Mouse (Mus musculus) heart, postnatal 36 days (tissue): ENCODE results near the gene Cuedc2. TPM values are rescaled to one million over a fixed set of nuclear protein-coding genes. Genes with fewer than 3 reads are reported as not detected.

Experiments
- DNase-seq, 2 experiments: peaks; one replicate each; pipeline ENCODE4 v3.0.0; 2021 to 2022
- intact Hi-C: fragments of 180-260 bp; cut with DNase I; formaldehyde crosslinking; loops from one replicate; pipeline ENCODE4 v1.15.1; 2025
- total RNA-seq, 2 experiments: library from RNA; stranded (reverse); gene quantifications; 2 replicates each; pipeline ENCODE4 v1.2.3; 2021

The Cuedc2 gene
- total RNA-seq, 2 experiments from 2014 or later = 87.2 to 94.6 TPM

DNA sequence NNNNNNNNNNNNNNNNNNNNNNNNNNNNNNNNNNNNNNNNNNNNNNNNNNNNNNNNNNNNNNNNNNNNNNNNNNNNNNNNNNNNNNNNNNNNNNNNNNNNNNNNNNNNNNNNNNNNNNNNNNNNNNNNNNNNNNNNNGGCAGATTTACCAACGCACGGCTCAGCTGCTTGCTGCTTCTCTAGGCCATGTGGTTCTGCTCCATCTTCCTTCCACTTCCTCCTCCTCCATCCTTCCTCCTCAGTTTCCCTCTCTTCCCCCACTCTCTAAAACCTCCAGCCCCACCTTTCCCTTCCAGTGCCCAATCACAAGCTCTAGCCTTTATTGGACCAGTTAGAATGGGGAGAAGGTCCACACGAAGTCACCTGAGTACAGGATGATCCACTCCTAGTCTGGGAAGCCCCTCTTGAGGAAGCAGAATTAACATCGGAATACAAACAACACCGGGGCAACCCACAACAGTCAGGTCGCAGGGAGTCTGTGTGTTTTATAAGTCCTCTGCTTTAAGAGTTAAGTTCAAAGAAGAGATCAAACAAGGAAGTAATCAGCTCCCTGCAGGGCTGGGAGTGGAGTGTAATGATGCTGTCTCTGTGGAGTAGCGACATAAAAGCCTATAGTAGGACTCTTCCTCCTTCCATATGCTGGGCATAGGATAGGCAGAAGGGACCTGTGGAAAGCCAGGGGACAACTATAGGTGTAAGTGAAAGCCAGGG is 6.4 kb upstream of the Cuedc2 start:
- intact Hi-C loops = no loop called here
- no peak for DNase-seq

GRCm38 (mm10) chr19:46339287-46339971 is 927 bp upstream of the Cuedc2 start:
- intact Hi-C loops = loop anchor here (2.0 to 5.0 kb wide), 2 partner anchors 17 to 103 kb away; no protein-coding TSS in a partner anchor
- peak; percentile 55 to 68 for DNase-seq

GRCm38 (mm10) chr19:46338942-46339286 is 412 bp upstream of the Cuedc2 start:
- DNase-seq = no peak
- intact Hi-C loops = loop anchor here (1.0 to 5.0 kb wide), 3 partner anchors 18 to 103 kb away; no protein-coding TSS in a partner anchor

DNA sequence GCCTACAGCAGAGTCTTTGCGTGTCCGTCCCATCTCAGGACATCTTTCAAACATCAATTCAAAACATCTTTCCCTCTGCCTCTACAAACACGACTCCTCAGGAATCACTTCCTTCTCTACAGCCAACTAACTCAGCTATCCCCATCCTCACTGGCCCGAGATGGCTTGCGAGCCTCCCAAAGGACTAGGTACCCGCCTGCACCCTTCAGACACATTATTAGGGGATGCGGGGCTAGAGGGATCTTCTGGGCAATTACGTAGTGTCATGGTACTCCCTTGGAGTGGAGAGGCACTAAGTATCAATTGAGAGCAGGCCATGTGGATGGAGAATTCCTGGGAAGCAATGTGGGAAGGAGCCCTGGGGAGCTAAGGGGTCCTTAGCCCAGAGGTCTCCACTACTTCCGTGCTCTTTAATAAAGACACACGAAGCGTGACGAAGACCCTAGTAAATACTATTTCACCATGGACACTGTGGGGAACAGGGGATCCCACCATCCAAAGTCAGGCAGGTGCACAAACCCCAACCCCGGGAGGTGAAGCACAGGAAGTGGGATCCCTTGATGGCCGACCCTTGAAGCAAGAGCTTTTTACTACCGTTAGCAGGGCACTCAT is 677 bp downstream of the Cuedc2 start:
- DNase-seq = no peak
- intact Hi-C loops = loop anchor here (1.0 to 5.0 kb wide), 3 partner anchors 19 to 104 kb away; no protein-coding TSS in a partner anchor

- intact Hi-C loops = no loop called here
- no peak for DNase-seq
These were observed 4.6 kb downstream of the Cuedc2 start for GRCm38 (mm10) chr19:46333906-46334305.

DNA sequence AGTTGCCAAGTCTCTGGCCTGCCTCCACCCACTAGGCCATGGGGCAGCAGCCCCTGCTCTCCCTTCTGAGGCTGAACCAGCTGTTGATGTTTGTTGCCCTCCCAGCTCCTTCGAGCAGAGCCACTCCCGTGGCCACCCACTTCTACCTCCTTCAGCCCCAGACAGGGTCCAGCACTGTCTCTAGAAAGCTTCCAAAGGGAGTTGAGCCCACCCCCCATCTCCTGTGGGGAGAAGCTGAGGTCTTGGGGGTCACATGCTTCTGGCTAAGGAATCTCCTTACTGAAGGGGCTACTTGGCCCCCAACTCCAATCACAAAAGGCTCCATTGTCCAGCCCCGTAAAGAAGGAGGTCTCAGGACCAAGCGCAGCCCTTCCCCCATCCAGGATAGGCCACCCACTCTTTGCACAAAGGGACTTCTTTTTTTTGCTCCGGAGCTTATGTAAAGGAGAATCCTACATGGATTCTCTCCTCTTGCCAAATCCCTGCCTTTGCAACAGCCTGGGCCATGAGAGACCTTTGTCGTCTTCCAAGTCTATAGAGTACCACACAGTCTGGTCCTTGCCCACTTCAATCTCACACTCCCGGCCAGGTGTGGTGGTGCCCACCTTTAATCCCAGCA is 5.7 kb downstream of the Cuedc2 start:
- intact Hi-C loops = no loop called here
- no peak for DNase-seq

- DNase-seq = no peak
- intact Hi-C loops = no loop called here
These were observed 6.6 kb downstream of the Cuedc2 start for GRCm38 (mm10) chr19:46331936-46332335.

- no peak for DNase-seq
- intact Hi-C loops = no loop called here
These were observed 7.2 kb downstream of the Cuedc2 start for GRCm38 (mm10) chr19:46331326-46331725.

DNA sequence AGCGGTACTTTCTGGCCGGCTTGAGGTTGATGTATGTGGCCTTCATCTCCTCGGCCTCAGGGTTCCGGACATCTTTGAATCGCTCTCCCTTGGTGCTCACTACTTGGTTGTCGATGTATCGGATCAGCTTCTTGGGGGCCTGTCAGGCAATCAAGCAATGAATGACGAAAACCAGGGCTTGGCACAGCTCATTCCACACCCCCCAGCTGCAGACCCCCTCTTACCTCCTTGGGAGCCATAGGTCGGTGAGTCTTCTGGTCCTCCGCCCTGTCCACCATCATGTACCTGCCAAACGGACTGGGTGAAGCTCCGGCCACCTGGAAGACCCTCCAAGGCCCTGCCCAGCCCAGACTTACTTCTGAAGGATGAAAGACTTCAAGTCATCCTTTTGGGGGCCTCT is 7.8 kb downstream of the Cuedc2 start:
- intact Hi-C loops = no loop called here
- no peak for DNase-seq

DNA sequence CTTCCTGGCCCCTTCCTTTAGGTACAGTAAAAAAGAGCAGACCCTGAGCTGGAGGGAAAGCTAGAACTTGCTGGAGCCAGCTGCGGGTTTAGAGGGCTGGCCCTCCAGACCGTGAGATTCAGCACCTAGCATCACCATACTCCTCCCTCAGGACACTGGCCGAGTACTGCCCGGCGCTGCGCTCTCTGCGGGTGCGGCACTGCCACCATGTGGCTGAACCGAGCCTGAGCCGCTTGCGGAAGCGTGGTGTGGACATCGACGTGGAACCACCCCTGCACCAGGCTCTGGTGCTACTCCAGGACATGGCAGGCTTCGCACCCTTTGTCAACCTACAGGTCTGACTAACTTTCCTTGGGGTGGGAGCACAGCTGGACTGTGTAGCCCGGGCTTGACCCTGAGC is 8.6 kb downstream of the Cuedc2 start:
- DNase-seq = peak; percentile 82 to 83
- intact Hi-C loops = loop anchor here (2.0 kb wide), 1 partner anchor 251 kb away; no protein-coding TSS in a partner anchor

- intact Hi-C loops = loop anchor here (2.0 kb wide), 1 partner anchor 250 kb away; no protein-coding TSS in a partner anchor
- no peak for DNase-seq
These were observed 9.4 kb downstream of the Cuedc2 start for GRCm38 (mm10) chr19:46329031-46329641.

DNA sequence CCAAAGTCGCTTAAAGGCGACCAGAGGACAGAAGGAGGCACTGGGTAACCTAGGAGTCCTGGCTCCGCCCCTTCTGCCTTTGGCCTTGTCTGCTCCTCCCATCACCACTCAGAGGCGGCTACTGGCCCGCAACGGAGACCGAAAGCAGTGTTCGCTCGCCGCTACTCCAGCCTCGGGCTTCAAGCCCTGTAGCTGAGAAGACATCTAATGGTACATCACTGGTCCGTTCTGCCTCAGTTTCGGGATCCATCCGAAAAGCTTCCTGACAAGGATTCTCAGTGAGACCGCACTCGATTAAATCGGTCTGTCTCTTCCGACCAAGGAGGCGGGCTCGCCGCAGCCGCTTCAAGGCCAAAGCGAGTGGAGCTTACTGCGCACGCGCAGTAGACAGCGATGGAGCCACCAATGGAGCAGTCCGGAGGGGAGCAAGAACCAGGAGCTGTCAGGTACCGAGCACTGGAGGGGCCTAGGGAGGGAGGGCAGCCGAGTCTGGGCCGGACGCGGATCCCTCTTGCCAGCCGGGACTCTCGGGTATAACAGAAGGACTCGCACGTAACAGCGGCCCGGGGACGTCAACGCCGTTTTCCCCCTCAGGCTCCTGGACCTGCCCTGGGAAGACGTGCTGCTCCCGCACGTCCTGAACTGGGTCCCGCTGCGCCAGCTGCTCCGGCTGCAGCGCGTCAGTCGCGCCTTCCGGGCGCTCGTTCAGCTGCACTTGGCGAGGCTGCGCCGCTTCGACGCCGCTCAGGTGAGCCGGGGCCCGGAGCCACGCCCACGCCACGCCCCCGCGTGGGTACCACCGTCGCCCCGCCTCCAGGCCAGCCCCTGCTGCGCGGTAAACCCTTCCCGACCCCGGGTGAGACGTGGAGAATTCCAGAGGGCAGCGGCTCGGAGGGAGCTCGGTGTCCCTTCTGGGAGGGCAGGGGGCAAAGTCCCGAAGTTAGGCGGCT is 10.1 kb downstream of the Cuedc2 start, which contains the start of gene Fbxl15:
Gene Fbxl15 (plus strand): TSS at position 104 of the 950 bp plus-strand sequence.
- intact Hi-C loops = loop anchor here (1.0 to 2.0 kb wide), 2 partner anchors 24 to 250 kb away; partner anchors contain the start of gene Nfkb2
- DNase-seq = peak; percentile 90 to 97

DNA sequence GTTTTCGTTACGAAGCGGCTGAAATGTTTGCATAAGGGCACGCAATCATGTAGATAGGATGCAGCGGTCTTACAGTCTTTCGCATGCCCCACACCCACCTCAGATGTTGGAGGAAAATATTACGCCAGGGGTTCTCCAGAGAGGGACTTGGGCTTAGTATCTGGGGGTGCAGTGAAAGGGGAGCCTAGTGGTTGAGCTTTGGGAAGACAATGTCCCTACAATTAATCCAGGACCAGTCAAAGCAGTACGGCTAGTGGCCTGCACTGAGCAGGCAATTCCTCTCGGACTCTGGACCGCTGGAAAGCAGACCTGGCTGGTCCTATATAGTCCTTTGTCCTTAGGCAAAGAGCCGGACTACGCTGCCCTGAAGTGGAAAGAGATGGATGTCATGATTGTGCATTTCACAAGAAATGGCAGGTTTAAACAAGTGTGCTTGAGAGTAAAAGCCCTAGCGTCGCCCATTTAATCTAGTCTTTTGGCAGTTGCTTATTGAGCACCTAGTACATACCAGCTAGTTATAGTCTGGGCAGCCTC is 10.9 kb downstream of the Cuedc2 start:
- no peak for DNase-seq
- intact Hi-C loops = loop anchor here (1.0 to 2.0 kb wide), 2 partner anchors 23 to 249 kb away; partner anchors contain the start of gene Nfkb2

- intact Hi-C loops = no loop called here
- DNase-seq = peak; percentile 55 to 63
These were observed 11.7 kb downstream of the Cuedc2 start, which contains the start of gene Psd for GRCm38 (mm10) chr19:46326756-46327305. Gene Psd, minus strand, starts transcription at chr19:46327156.

GRCm38 (mm10) chr19:46326019-46326755 is 12.3 kb downstream of the Cuedc2 start:
- intact Hi-C loops = no loop called here
- no peak for DNase-seq

- no peak for DNase-seq
- intact Hi-C loops = no loop called here
These were observed 13.6 kb downstream of the Cuedc2 start for GRCm38 (mm10) chr19:46324918-46325317.

DNA sequence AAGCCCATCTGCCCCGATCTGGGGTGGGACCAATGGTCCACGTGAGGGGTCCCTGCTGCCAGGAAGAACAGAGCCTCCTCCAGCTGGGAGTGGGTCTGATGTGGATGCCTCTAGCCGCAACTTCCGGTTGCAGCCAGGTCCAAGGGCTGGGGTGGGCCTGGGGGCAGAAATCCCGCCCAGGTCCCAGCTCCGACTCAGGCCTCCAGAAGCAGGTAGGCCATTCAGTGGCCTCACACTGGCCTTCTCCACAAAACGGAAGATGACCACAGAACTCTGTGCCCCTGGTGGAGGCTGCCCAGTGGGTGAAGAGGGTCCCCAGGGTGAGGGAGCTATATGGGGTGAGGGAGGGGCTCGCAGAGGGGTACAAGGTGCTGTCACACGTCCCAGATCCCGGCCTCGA is 14.1 kb downstream of the Cuedc2 start:
- DNase-seq = no peak
- intact Hi-C loops = no loop called here

DNA sequence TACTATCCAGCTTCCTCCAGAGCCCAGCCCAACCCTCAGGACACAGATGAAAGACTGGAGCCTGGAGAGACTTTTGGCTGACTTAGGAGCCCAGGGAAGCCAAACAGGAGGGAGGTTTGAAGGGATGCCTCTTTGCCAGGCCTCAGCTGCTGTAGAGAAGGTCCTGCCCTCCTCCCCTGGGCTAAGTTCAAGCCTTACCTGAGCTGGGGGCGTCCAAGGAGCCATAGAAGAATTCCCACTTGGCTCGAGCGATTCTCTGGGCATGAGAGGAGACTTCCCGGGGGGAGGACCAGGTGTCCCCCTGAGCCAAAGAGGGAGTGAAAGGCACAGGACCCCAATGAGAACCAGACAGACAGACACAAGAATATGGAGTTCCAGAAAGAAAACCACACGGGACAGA is 14.8 kb downstream of the Cuedc2 start:
- DNase-seq = no peak
- intact Hi-C loops = no loop called here
